Mouse (Mus musculus) heart, adult 18-20 months (tissue): Measurements from ENCODE around the gene Birc2. TPM values are rescaled to one million over a fixed set of nuclear protein-coding genes. Genes with fewer than 3 reads are reported as not detected.

Experiments used
- DNase-seq, 2 experiments: peaks; one replicate each; pipeline ENCODE4 v3.0.0; 2021 to 2022; ENCODE audit warnings: mixed read lengths in 1 of 2
- total RNA-seq, 2 experiments: library from RNA; stranded (reverse); gene quantifications; 2 replicates each; pipeline ENCODE4 v1.2.3; 2021

The Birc2 gene
- total RNA-seq, 2 experiments from 2014 or later, result 25.4 to 29.4 TPM

- DNase-seq, result no peak
Observed at GRCm38 (mm10) chr9:7846667-7847199, 9.9 kb upstream of the Birc2 start.

GRCm38 (mm10) chr9:7845216-7845895 is 8.5 kb upstream of the Birc2 start:
- DNase-seq, result no peak

DNA sequence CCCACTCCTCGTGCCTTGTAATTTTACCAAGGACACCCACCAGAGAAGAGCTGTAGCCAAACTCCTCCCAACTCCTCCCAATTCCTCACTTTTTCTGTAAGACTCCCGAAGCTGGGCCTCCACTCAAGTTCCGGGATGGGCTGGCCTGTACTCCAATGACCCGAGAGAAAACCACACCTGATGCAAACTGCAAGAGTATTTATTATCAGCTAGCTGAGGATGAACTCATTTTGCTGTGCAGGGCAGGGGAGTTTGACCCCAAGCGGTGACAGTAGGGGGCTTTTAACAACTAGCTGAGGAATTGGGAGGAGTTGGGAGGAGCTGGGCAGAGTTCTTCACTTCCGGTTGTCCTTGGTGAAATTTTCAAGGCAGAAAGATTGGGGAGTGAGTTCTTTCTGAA is 4.4 kb upstream of the Birc2 start:
- DNase-seq, result no peak

- peak; percentile 28 to 31 for DNase-seq
Observed at GRCm38 (mm10) chr9:7837806-7838440, 1.1 kb upstream of the Birc2 start.

GRCm38 (mm10) chr9:7836331-7836730 is 533 bp downstream of the Birc2 start:
- peak; percentile 39 to 70 for DNase-seq

- DNase-seq, result no peak
Observed at GRCm38 (mm10) chr9:7835302-7835701, 1.6 kb downstream of the Birc2 start.

GRCm38 (mm10) chr9:7833421-7833820 is 3.4 kb downstream of the Birc2 start:
- no peak for DNase-seq

- DNase-seq, result peak; percentile 53 to 62
Observed at GRCm38 (mm10) chr9:7829531-7830528, 7.0 kb downstream of the Birc2 start.

- DNase-seq, result peak; percentile 55 to 59
Observed at GRCm38 (mm10) chr9:7828706-7829105, 8.2 kb downstream of the Birc2 start.

GRCm38 (mm10) chr9:7824916-7825315 is 11.9 kb downstream of the Birc2 start:
- peak; percentile 17 to 18 for DNase-seq

DNA sequence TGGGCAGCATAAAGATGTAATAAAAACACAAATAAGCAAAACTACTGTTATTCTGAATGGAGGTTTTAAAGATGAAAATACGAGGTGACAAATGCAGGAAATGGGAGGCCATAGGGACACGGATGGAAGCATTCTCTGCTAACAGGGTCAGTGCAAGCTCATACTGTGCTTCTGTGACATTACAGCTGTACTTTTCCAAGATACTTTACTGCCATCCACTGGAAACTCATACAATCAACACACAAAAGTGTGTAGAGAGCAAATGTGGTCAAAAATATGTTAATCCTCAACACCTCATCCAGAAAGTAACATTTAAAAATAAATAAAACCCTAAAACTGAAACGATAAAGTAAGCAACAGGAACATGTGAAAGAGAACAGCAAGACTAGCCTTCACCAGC is 14.1 kb downstream of the Birc2 start:
- DNase-seq, result no peak

GRCm38 (mm10) chr9:7805101-7805506 is 31.8 kb downstream of the Birc2 start:
- no peak for DNase-seq

DNA sequence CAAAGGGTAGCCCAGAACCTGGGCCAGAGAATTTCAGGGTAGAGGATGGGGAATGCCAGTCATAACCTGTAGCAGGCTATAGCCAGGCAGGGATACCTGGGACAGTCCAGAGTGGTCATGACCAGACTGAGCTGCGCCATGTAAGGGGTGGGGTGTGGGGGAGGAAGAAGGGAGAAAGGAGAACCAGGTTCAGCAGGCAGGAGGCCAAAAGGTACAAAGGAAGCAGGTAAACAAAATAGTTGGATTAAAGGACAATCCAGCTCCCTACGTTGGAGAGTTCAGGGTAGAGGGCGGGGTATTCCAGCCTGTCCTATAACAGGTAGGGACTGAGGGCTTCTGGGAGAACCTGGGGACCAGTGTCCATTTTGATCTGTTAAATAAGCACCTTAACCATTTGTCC is 38.3 kb downstream of the Birc2 start:
- no peak for DNase-seq

GRCm38 (mm10) chr9:7797542-7797941 is 39.3 kb downstream of the Birc2 start:
- no peak for DNase-seq

- DNase-seq, result no peak
Observed at GRCm38 (mm10) chr9:7796129-7796864, 40.6 kb downstream of the Birc2 start.

- no peak for DNase-seq
Observed at GRCm38 (mm10) chr9:7795581-7795980, 41.3 kb downstream of the Birc2 start.

- DNase-seq, result no peak
Observed at GRCm38 (mm10) chr9:7793561-7793960, 43.3 kb downstream of the Birc2 start.

- DNase-seq, result no peak
Observed at GRCm38 (mm10) chr9:7790580-7791084, 46.2 kb downstream of the Birc2 start.

DNA sequence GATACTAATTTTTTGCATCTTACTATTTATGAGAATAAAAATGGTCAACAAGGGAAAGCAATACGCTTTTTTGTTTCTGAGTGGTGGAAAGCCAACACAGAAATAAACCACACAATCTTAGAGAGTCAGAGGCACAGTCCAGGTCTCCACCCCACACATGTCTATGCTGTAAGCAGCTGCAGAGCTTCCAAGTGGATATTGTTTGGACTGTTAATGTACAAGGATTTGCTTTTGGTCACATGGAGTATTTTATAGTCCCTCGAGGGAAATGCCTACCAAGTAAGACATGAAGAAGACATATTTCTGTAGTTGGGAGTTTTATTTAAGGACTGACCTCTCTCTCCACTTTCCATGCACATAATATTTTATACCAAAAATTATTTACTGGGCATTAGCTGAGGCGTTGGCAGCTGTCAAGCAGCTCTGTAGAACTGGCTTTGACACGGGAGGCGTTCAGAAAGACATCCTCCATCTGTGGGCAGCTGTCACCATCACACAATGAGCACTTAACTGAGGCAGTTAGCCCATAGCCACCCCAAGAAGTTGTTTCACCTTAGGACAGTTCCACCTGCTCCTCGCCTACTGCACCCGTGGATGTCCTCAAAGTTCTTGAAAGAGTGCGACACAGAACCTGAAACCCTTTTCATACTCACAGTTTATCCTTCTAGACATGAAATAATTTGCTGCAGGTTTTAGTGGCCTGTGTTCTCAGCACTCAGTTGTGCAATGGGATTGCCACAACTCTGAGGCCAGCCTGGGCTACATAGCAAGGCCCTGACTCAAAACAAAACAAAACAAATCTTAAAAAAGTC is 46.9 kb downstream of the Birc2 start:
- no peak for DNase-seq

- no peak for DNase-seq
Observed at GRCm38 (mm10) chr9:7788411-7788810, 48.5 kb downstream of the Birc2 start.

GRCm38 (mm10) chr9:7786086-7786485 is 50.8 kb downstream of the Birc2 start:
- no peak for DNase-seq
